Mouse (Mus musculus): Measurements from ENCODE around the gene Bcdin3d. TPM values are rescaled to one million over a fixed set of nuclear protein-coding genes. Genes with fewer than 3 reads are reported as not detected.

Gene Bcdin3d
- 19.0 and 21.6 TPM in 2 replicates for polyA plus RNA-seq (2015; fragmentation: Nextera tagmentation; extraction: Ambion mirVana)

GRCm38 (mm10) chr15:99474576-99474926 is at the start of gene Bcdin3d:
Bcdin3d (minus strand) TSS chr15:99474730.
- Histone ChIP-seq H3K4me3 (ENCODE audit: low read depth, low read length) (peak within 1 kb of the TSS; percentile 92), H3K27ac (ENCODE audit: low read length) (peak within 1 kb of the TSS; percentile 85), H3K4me2 (ENCODE audit: low read length) (peak within 1 kb of the TSS; percentile 78), H3K9ac (ENCODE audit: low read depth, low read length) (peak within 1 kb of the TSS; percentile 94), H3K27me3 (ENCODE audit: control insufficient read depth, insufficient read depth, low read depth, low read length) (no peaks in the 10 kb centered on the region), H3K9me3 (replicated peaks; ENCODE audit: control insufficient read depth, low read length, poor library complexity, severe bottlenecking) (no peaks in the 10 kb centered on the region), H3K4me1 (ENCODE audit: control insufficient read depth, insufficient read depth, low read length) (peaks cover 10% of the 10 kb centered on the region), H3K36me3 (ENCODE audit: control insufficient read depth, insufficient read depth, low read length) (no peaks in the 10 kb centered on the region; the same call in 1 of the 2 replicates)
- WGBS: under 1% methylated on average over 26 of the region's 26 CpGs
- peak; percentile 88 for ATAC-seq

- ATAC-seq: no peak
- WGBS: 83% methylated on average over 7 of the region's 7 CpGs
- no peak overlapping the region for H3K27ac ChIP-seq (ENCODE audit: low read length)
- no peaks in the 10 kb centered on the region for H3K27me3 ChIP-seq (ENCODE audit: control insufficient read depth, insufficient read depth, low read depth, low read length)
- no peaks in the 10 kb centered on the region for H3K9me3 ChIP-seq (replicated peaks; ENCODE audit: control insufficient read depth, low read length, poor library complexity, severe bottlenecking)
- no peaks in the 10 kb centered on the region for H3K4me1 ChIP-seq (ENCODE audit: control insufficient read depth, insufficient read depth, low read length)
- H3K4me2 ChIP-seq (ENCODE audit: low read length): no peak overlapping the region
- no peak overlapping the region for H3K4me3 ChIP-seq (ENCODE audit: low read depth, low read length)
- no peak overlapping the region for H3K9ac ChIP-seq (ENCODE audit: low read depth, low read length)
- H3K36me3 ChIP-seq (ENCODE audit: control insufficient read depth, insufficient read depth, low read length): peaks cover 3% of the 10 kb centered on the region; the same call in 1 of the 2 replicates
Measured at GRCm38 (mm10) chr15:99520306-99520705, 45.8 kb upstream of the Bcdin3d start.

- no peak overlapping the region for H3K9ac ChIP-seq (ENCODE audit: low read depth, low read length)
- no peak overlapping the region for H3K27ac ChIP-seq (ENCODE audit: low read length)
- H3K4me3 ChIP-seq (ENCODE audit: low read depth, low read length): no peak overlapping the region
- H3K36me3 ChIP-seq (ENCODE audit: control insufficient read depth, insufficient read depth, low read length): peaks cover 3% of the 10 kb centered on the region; the same call in 1 of the 2 replicates
- WGBS: 93% methylated on average over 9 of the region's 9 CpGs
- H3K9me3 ChIP-seq (replicated peaks; ENCODE audit: control insufficient read depth, low read length, poor library complexity, severe bottlenecking): no peaks in the 10 kb centered on the region
- ATAC-seq: no peak
- no peaks in the 10 kb centered on the region for H3K27me3 ChIP-seq (ENCODE audit: control insufficient read depth, insufficient read depth, low read depth, low read length)
- H3K4me2 ChIP-seq (ENCODE audit: low read length): no peak overlapping the region
- H3K4me1 ChIP-seq (ENCODE audit: control insufficient read depth, insufficient read depth, low read length): no peaks in the 10 kb centered on the region
Measured at GRCm38 (mm10) chr15:99519626-99520025, 45.1 kb upstream of the Bcdin3d start.

- no peak overlapping the region for H3K4me2 ChIP-seq (ENCODE audit: low read length)
- WGBS: 54% methylated on average over 7 of the region's 7 CpGs
Measured at GRCm38 (mm10) chr15:99517715-99518114, 43.2 kb upstream of the Bcdin3d start.

GRCm38 (mm10) chr15:99516715-99517114 is 42.2 kb upstream of the Bcdin3d start:
- ATAC-seq: no peak
- no peak overlapping the region for H3K4me2 ChIP-seq (ENCODE audit: low read length)
- peaks cover 3% of the 10 kb centered on the region; the same call in 1 of the 2 replicates for H3K36me3 ChIP-seq (ENCODE audit: control insufficient read depth, insufficient read depth, low read length)
- no peaks in the 10 kb centered on the region for H3K4me1 ChIP-seq (ENCODE audit: control insufficient read depth, insufficient read depth, low read length)
- WGBS: 70% methylated on average over 8 of the region's 8 CpGs
- H3K9me3 ChIP-seq (replicated peaks; ENCODE audit: control insufficient read depth, low read length, poor library complexity, severe bottlenecking): no peaks in the 10 kb centered on the region
- H3K27ac ChIP-seq (ENCODE audit: low read length): no peak overlapping the region
- no peak overlapping the region for H3K9ac ChIP-seq (ENCODE audit: low read depth, low read length)
- no peaks in the 10 kb centered on the region for H3K27me3 ChIP-seq (ENCODE audit: control insufficient read depth, insufficient read depth, low read depth, low read length)
- no peak overlapping the region for H3K4me3 ChIP-seq (ENCODE audit: low read depth, low read length)

More at GRCm38 (mm10) chr15:99517715-99518114, 43.2 kb upstream of the Bcdin3d start:
- Histone ChIP-seq H3K27me3 (ENCODE audit: control insufficient read depth, insufficient read depth, low read depth, low read length) (no peaks in the 10 kb centered on the region), H3K27ac (ENCODE audit: low read length) (no peak overlapping the region), H3K9me3 (replicated peaks; ENCODE audit: control insufficient read depth, low read length, poor library complexity, severe bottlenecking) (no peaks in the 10 kb centered on the region), H3K4me1 (ENCODE audit: control insufficient read depth, insufficient read depth, low read length) (no peaks in the 10 kb centered on the region), H3K36me3 (ENCODE audit: control insufficient read depth, insufficient read depth, low read length) (peaks cover 3% of the 10 kb centered on the region; the same call in 1 of the 2 replicates), H3K4me3 (ENCODE audit: low read depth, low read length) (no peak overlapping the region), H3K9ac (ENCODE audit: low read depth, low read length) (no peak overlapping the region)
- ATAC-seq: no peak

DNA sequence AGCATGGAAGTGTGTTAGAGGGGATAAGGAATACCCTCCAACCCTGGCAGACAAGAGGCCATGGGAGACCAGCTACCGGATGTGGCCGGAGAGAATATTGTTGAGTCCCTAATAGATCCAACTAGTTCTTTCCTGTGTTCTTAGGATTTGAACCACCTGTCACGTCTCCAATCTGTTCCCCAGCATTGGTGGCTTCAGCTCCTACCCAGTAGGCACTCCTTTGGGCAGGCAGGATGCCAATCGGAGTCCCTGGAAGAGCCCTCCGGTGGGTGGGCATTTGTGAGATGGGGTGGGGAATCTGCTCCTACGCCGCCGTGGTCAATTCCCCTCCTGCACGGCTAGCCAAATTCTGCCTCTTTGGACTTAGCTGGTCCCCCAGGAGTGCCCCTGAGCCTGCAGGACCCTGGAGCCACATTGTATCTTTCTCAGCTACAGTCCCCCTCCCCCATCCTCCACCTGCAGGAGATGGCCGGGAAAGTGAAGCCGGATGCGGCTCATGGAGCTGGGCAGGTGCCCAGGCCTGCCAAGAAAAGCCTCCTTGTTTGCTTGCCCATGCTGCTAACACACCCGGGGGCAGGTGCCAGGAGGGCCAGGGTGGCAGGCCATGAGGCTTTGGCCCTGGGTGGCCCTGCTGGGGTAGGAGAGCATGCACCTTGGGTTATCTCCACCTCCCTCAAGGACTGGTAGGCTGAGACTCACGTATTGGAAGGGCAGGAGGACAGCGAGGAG is 37.4 kb upstream of the Bcdin3d start:
- 83% methylated on average over 15 of the region's 15 CpGs for WGBS
- H3K4me2 ChIP-seq (ENCODE audit: low read length): no peak overlapping the region

DNA sequence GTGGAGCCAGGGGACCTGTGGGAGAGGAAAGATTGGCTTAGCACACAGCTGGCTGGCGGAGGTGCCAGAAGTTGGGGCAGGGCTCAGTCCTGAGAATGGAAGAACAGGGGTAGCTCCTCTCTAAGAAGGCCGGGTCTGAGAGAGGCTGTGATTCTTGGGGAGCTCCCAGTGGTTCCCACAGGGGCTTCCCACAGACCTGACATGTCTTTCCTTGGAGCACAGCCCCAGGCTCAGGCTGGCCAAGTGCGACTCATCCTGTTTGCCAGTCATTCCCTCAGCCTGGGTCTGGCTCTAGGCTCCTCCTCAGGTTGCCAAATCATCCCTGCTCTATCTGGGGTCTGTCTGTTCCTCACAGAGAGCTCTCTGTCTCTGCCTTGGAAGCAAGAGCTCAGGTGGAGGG is 36.1 kb upstream of the Bcdin3d start:
- Histone ChIP-seq H3K9ac (ENCODE audit: low read depth, low read length) (no peak overlapping the region), H3K4me2 (ENCODE audit: low read length) (no peak overlapping the region), H3K4me3 (ENCODE audit: low read depth, low read length) (no peak overlapping the region), H3K9me3 (replicated peaks; ENCODE audit: control insufficient read depth, low read length, poor library complexity, severe bottlenecking) (no peaks in the 10 kb centered on the region), H3K27ac (ENCODE audit: low read length) (no peak overlapping the region), H3K36me3 (ENCODE audit: control insufficient read depth, insufficient read depth, low read length) (peaks cover 5% of the 10 kb centered on the region; the same call in 1 of the 2 replicates), H3K4me1 (ENCODE audit: control insufficient read depth, insufficient read depth, low read length) (no peaks in the 10 kb centered on the region), H3K27me3 (ENCODE audit: control insufficient read depth, insufficient read depth, low read depth, low read length) (no peaks in the 10 kb centered on the region)
- no peak for ATAC-seq
- WGBS: 88% methylated on average over 3 of the region's 3 CpGs

More for the DNA sequence above, 37.4 kb upstream of the Bcdin3d start:
- Histone ChIP-seq H3K9me3 (replicated peaks; ENCODE audit: control insufficient read depth, low read length, poor library complexity, severe bottlenecking) (no peaks in the 10 kb centered on the region), H3K27ac (ENCODE audit: low read length) (no peak overlapping the region), H3K4me3 (ENCODE audit: low read depth, low read length) (no peak overlapping the region), H3K4me1 (ENCODE audit: control insufficient read depth, insufficient read depth, low read length) (no peaks in the 10 kb centered on the region), H3K36me3 (ENCODE audit: control insufficient read depth, insufficient read depth, low read length) (peaks cover 5% of the 10 kb centered on the region; the same call in 1 of the 2 replicates), H3K27me3 (ENCODE audit: control insufficient read depth, insufficient read depth, low read depth, low read length) (no peaks in the 10 kb centered on the region), H3K9ac (ENCODE audit: low read depth, low read length) (no peak overlapping the region)
- no peak for ATAC-seq

- no peak for ATAC-seq
- H3K4me2 ChIP-seq (ENCODE audit: low read length): no peak overlapping the region
- WGBS: 88% methylated on average over 7 of the region's 7 CpGs
Measured at GRCm38 (mm10) chr15:99509840-99510239, 35.3 kb upstream of the Bcdin3d start.

GRCm38 (mm10) chr15:99505324-99506095 is 31.0 kb upstream of the Bcdin3d start:
- Histone ChIP-seq H3K4me2 (ENCODE audit: low read length) (no peak overlapping the region), H3K27me3 (ENCODE audit: control insufficient read depth, insufficient read depth, low read depth, low read length) (no peaks in the 10 kb centered on the region), H3K4me1 (ENCODE audit: control insufficient read depth, insufficient read depth, low read length) (peaks cover 9% of the 10 kb centered on the region; the same call in 1 of the 2 replicates), H3K27ac (ENCODE audit: low read length) (no peak overlapping the region), H3K9me3 (replicated peaks; ENCODE audit: control insufficient read depth, low read length, poor library complexity, severe bottlenecking) (no peaks in the 10 kb centered on the region), H3K4me3 (ENCODE audit: low read depth, low read length) (no peak overlapping the region), H3K36me3 (ENCODE audit: control insufficient read depth, insufficient read depth, low read length) (peaks cover 5% of the 10 kb centered on the region; the same call in 1 of the 2 replicates), H3K9ac (ENCODE audit: low read depth, low read length) (no peak overlapping the region)
- ATAC-seq: no peak
- 82% methylated on average over 15 of the region's 15 CpGs for WGBS

More at GRCm38 (mm10) chr15:99509840-99510239, 35.3 kb upstream of the Bcdin3d start:
- H3K9me3 ChIP-seq (replicated peaks; ENCODE audit: control insufficient read depth, low read length, poor library complexity, severe bottlenecking): no peaks in the 10 kb centered on the region
- no peak overlapping the region for H3K27ac ChIP-seq (ENCODE audit: low read length)
- H3K27me3 ChIP-seq (ENCODE audit: control insufficient read depth, insufficient read depth, low read depth, low read length): no peaks in the 10 kb centered on the region
- H3K4me3 ChIP-seq (ENCODE audit: low read depth, low read length): no peak overlapping the region
- H3K4me1 ChIP-seq (ENCODE audit: control insufficient read depth, insufficient read depth, low read length): no peaks in the 10 kb centered on the region
- H3K9ac ChIP-seq (ENCODE audit: low read depth, low read length): no peak overlapping the region
- H3K36me3 ChIP-seq (ENCODE audit: control insufficient read depth, insufficient read depth, low read length): peaks cover 5% of the 10 kb centered on the region; the same call in 1 of the 2 replicates
